Mouse (Mus musculus): Measurements from ENCODE around the gene Rnf214. TPM values are rescaled to one million over a fixed set of nuclear protein-coding genes. Genes with fewer than 3 reads are reported as not detected.

Rnf214 gene
- polyA plus RNA-seq, 1 experiment = 40.5 TPM

DNA sequence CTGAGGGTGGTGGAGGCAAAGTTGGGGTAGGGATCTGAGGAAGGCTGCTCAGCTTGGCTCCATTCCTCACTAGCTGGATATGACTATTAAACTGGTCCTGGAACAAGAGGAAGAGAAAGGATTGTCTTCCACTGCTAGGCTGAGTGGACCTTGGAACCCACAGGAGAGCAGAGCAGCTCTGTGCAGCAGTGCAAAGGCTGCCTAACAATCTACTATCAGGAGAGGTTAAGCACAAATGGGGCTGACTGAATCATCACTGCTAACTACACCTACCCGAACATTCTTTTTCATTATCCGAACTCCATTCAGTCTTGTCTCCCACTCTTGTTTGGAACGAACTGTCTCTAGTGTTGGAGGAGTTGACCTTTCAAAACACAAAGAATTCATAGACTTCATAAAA is 37.5 kb downstream of the Rnf214 start:
- no peak overlapping the region for H3K27ac ChIP-seq (ENCODE audit: insufficient read depth, low read length)
- H3K4me1 ChIP-seq (ENCODE audit: control insufficient read depth, insufficient read depth, low read length) = no peaks in the 10 kb centered on the region
- peaks cover 3% of the 10 kb centered on the region for H3K36me3 ChIP-seq (ENCODE audit: control insufficient read depth, insufficient read depth, low read length, poor library complexity, severe bottlenecking)
- H3K27me3 ChIP-seq (ENCODE audit: control insufficient read depth, insufficient read depth, low read length, poor library complexity, severe bottlenecking) = no peaks in the 10 kb centered on the region
- H3K9ac ChIP-seq (ENCODE audit: low read depth, poor library complexity, severe bottlenecking) = no peak overlapping the region
- no peaks in the 10 kb centered on the region for H3K9me3 ChIP-seq (replicated peaks; ENCODE audit: control insufficient read depth, insufficient read depth, low read length, poor library complexity, severe bottlenecking)
- TF ChIP-seq POLR2A (IDR thresholded peaks at IDR 0.05; ENCODE audit: insufficient read depth, low read length) (no peak), EP300 (IDR thresholded peaks at IDR 0.05; ENCODE audit: insufficient read depth, low read depth, low read length) (no peak), CTCF (IDR thresholded peaks at IDR 0.05; ENCODE audit: low read depth, low read length) (no peak)
- H3K4me3 ChIP-seq (ENCODE audit: low read depth, low read length) = no peak overlapping the region

DNA sequence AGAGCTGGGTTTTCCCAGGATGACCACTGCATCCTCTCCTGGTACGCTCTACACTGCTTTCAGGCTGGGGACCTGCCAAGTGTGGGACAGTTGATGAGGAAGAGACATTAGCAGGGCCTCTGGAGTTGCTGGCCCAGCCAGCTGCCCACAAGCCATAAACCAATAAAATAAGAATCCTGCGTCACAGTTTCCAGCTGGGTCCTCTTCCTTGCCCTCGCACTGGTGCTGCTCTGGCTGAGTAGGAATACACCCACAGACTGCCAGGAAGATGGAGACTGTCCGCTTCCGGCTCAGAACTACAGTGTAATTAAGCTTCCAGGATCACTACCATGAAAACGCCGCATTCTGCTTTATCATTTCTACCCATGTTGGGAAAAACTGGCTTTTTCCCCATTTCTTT is 44.9 kb downstream of the Rnf214 start:
- H3K36me3 ChIP-seq (ENCODE audit: control insufficient read depth, insufficient read depth, low read length, poor library complexity, severe bottlenecking) = peaks cover 8% of the 10 kb centered on the region; the same call in 1 of the 2 replicates
- TF ChIP-seq POLR2A (IDR thresholded peaks at IDR 0.05; ENCODE audit: insufficient read depth, low read length) (no peak), CTCF (IDR thresholded peaks at IDR 0.05; ENCODE audit: low read depth, low read length) (no peak), EP300 (IDR thresholded peaks at IDR 0.05; ENCODE audit: insufficient read depth, low read depth, low read length) (no peak)

DNA sequence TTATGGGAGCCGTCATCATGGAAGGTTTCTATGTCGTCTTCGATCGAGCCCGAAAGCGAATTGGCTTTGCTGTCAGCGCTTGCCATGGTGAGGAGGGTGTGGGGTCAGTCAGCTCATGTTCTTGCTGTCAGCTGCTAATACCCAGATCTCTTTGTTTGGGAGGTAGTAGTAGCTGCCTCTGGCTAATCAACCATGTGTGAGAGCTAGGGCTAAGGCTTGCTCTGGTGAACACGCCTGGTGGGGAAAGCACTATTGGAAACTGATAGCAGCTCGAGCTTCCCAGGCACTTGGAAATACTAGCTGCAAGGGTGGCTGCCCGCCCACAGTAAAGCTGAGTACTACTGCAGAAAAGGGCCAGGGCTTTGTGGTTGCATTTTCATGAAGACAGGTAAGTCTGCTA is 47.3 kb downstream of the Rnf214 start:
- TF ChIP-seq POLR2A (IDR thresholded peaks at IDR 0.05; ENCODE audit: insufficient read depth, low read length) (no peak), CTCF (IDR thresholded peaks at IDR 0.05; ENCODE audit: low read depth, low read length) (no peak), EP300 (IDR thresholded peaks at IDR 0.05; ENCODE audit: insufficient read depth, low read depth, low read length) (no peak)
- peaks cover 6% of the 10 kb centered on the region; the same call in 1 of the 2 replicates for H3K36me3 ChIP-seq (ENCODE audit: control insufficient read depth, insufficient read depth, low read length, poor library complexity, severe bottlenecking)
- H3K27me3 ChIP-seq (ENCODE audit: control insufficient read depth, insufficient read depth, low read length, poor library complexity, severe bottlenecking) = no peaks in the 10 kb centered on the region
- peaks cover 3% of the 10 kb centered on the region for H3K4me1 ChIP-seq (ENCODE audit: control insufficient read depth, insufficient read depth, low read length)
- H3K27ac ChIP-seq (ENCODE audit: insufficient read depth, low read length) = no peak overlapping the region
- H3K9ac ChIP-seq (ENCODE audit: low read depth, poor library complexity, severe bottlenecking) = no peak overlapping the region
- no peaks in the 10 kb centered on the region for H3K9me3 ChIP-seq (replicated peaks; ENCODE audit: control insufficient read depth, insufficient read depth, low read length, poor library complexity, severe bottlenecking)
- no peak overlapping the region for H3K4me3 ChIP-seq (ENCODE audit: low read depth, low read length)

More for the DNA sequence above, 44.9 kb downstream of the Rnf214 start:
- no peak overlapping the region for H3K4me3 ChIP-seq (ENCODE audit: low read depth, low read length)
- no peak overlapping the region for H3K27ac ChIP-seq (ENCODE audit: insufficient read depth, low read length)
- H3K27me3 ChIP-seq (ENCODE audit: control insufficient read depth, insufficient read depth, low read length, poor library complexity, severe bottlenecking) = no peaks in the 10 kb centered on the region
- peaks cover 3% of the 10 kb centered on the region for H3K4me1 ChIP-seq (ENCODE audit: control insufficient read depth, insufficient read depth, low read length)
- H3K9ac ChIP-seq (ENCODE audit: low read depth, poor library complexity, severe bottlenecking) = no peak overlapping the region
- H3K9me3 ChIP-seq (replicated peaks; ENCODE audit: control insufficient read depth, insufficient read depth, low read length, poor library complexity, severe bottlenecking) = no peaks in the 10 kb centered on the region

DNA sequence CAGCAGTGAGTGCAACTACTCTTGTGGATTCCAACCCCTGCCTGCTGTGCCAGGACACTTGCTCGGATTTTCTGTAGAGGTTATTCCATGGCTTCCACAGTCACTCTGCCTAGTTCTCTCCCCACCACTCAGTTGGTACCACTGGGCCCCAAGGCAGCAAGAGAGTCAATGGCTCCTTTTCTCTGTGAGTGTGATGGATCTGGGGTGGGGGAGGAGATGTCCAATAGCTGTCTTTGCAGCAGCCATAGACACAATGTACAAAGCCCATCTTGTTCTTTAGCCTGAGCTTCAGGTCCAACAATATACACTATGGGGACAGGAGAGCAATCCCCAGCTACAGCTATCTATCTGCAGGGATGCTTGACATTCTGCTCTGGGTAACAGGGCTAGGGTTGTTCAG is 52.6 kb downstream of the Rnf214 start:
- Histone ChIP-seq H3K4me1 (ENCODE audit: control insufficient read depth, insufficient read depth, low read length) (peaks cover 8% of the 10 kb centered on the region), H3K27ac (ENCODE audit: insufficient read depth, low read length) (no peak overlapping the region), H3K9ac (ENCODE audit: low read depth, poor library complexity, severe bottlenecking) (no peak overlapping the region), H3K9me3 (replicated peaks; ENCODE audit: control insufficient read depth, insufficient read depth, low read length, poor library complexity, severe bottlenecking) (no peaks in the 10 kb centered on the region), H3K27me3 (ENCODE audit: control insufficient read depth, insufficient read depth, low read length, poor library complexity, severe bottlenecking) (no peaks in the 10 kb centered on the region), H3K36me3 (ENCODE audit: control insufficient read depth, insufficient read depth, low read length, poor library complexity, severe bottlenecking) (peaks cover 3% of the 10 kb centered on the region; the same call in 1 of the 2 replicates), H3K4me3 (ENCODE audit: low read depth, low read length) (no peak overlapping the region)
- TF ChIP-seq CTCF (IDR thresholded peaks at IDR 0.05; ENCODE audit: low read depth, low read length) (no peak), POLR2A (IDR thresholded peaks at IDR 0.05; ENCODE audit: insufficient read depth, low read length) (no peak), EP300 (IDR thresholded peaks at IDR 0.05; ENCODE audit: insufficient read depth, low read depth, low read length) (no peak)

GRCm38 (mm10) chr9:45853695-45854094 is 53.0 kb downstream of the Rnf214 start:
- no peak overlapping the region for H3K4me3 ChIP-seq (ENCODE audit: low read depth, low read length)
- H3K4me1 ChIP-seq (ENCODE audit: control insufficient read depth, insufficient read depth, low read length) = peaks cover 8% of the 10 kb centered on the region
- TF ChIP-seq CTCF (IDR thresholded peaks at IDR 0.05; ENCODE audit: low read depth, low read length) (no peak), POLR2A (IDR thresholded peaks at IDR 0.05; ENCODE audit: insufficient read depth, low read length) (no peak), EP300 (IDR thresholded peaks at IDR 0.05; ENCODE audit: insufficient read depth, low read depth, low read length) (no peak)
- H3K36me3 ChIP-seq (ENCODE audit: control insufficient read depth, insufficient read depth, low read length, poor library complexity, severe bottlenecking) = peaks cover 3% of the 10 kb centered on the region; the same call in 1 of the 2 replicates
- H3K9ac ChIP-seq (ENCODE audit: low read depth, poor library complexity, severe bottlenecking) = no peak overlapping the region
- no peak overlapping the region for H3K27ac ChIP-seq (ENCODE audit: insufficient read depth, low read length)
- no peaks in the 10 kb centered on the region for H3K9me3 ChIP-seq (replicated peaks; ENCODE audit: control insufficient read depth, insufficient read depth, low read length, poor library complexity, severe bottlenecking)
- no peaks in the 10 kb centered on the region for H3K27me3 ChIP-seq (ENCODE audit: control insufficient read depth, insufficient read depth, low read length, poor library complexity, severe bottlenecking)

- H3K27ac ChIP-seq (ENCODE audit: insufficient read depth, low read length) = no peak overlapping the region
- peaks cover 7% of the 10 kb centered on the region for H3K4me1 ChIP-seq (ENCODE audit: control insufficient read depth, insufficient read depth, low read length)
- no peak for TF ChIP-seq POLR2A (IDR thresholded peaks at IDR 0.05; ENCODE audit: insufficient read depth, low read length)
- no peak for TF ChIP-seq CTCF (IDR thresholded peaks at IDR 0.05; ENCODE audit: low read depth, low read length)
- no peak for TF ChIP-seq EP300 (IDR thresholded peaks at IDR 0.05; ENCODE audit: insufficient read depth, low read depth, low read length)
- no peaks in the 10 kb centered on the region for H3K9me3 ChIP-seq (replicated peaks; ENCODE audit: control insufficient read depth, insufficient read depth, low read length, poor library complexity, severe bottlenecking)
- no peak overlapping the region for H3K9ac ChIP-seq (ENCODE audit: low read depth, poor library complexity, severe bottlenecking)
- H3K36me3 ChIP-seq (ENCODE audit: control insufficient read depth, insufficient read depth, low read length, poor library complexity, severe bottlenecking) = no peaks in the 10 kb centered on the region
- H3K4me3 ChIP-seq (ENCODE audit: low read depth, low read length) = no peak overlapping the region
- no peaks in the 10 kb centered on the region for H3K27me3 ChIP-seq (ENCODE audit: control insufficient read depth, insufficient read depth, low read length, poor library complexity, severe bottlenecking)
Observed at GRCm38 (mm10) chr9:45851776-45852175, 54.9 kb downstream of the Rnf214 start.

Measured in ES-Bruce4 (cell line).